Mouse (Mus musculus) stomach, postnatal 0 days (tissue): ENCODE measurements at regions not wholly inside any gene's neighbourhood (a gene's known extent, or its start where the extent isn't known, plus 50 kb on each side); places are given as distances from the start of the nearest gene placed in this dataset.

Experiments used
- CTCF ChIP-seq: IDR thresholded peaks from 2 replicates; pipeline ENCODE4 v1.5.1; 2016; ENCODE audit warnings: antibody characterized with exemption, low read depth, mild to moderate bottlenecking, moderate library complexity
- EP300 ChIP-seq: optimal IDR thresholded peaks from 2 replicates; pipeline ENCODE3; 2016; ENCODE audit warnings: antibody characterized with exemption

- TF ChIP-seq CTCF: no peak
- no peak for TF ChIP-seq EP300
These were observed 180.9 kb downstream of the Arrdc4 start for GRCm38 (mm10) chr7:68568127-68568510.
